Mouse (Mus musculus) hindbrain, postnatal 0 days (tissue): ENCODE results near the gene Ncor1. TPM values are rescaled to one million over a fixed set of nuclear protein-coding genes. Genes with fewer than 3 reads are reported as not detected.
A peak's percentile ranks its signal among the peaks of the same experiment; 100 is the strongest.

Source experiments
- ATAC-seq: fragments of 200-750 bp; cut with Nextera tagmentation; 2 replicates; pipeline ENCODE4 v1.8.0; 2017; ENCODE audit warnings: mild to moderate bottlenecking, moderate TSS enrichment, moderate library complexity
- DNase-seq: peaks from one replicate; pipeline ENCODE4 v3.0.0-alpha.2; 2015; ENCODE audit warnings: low spot score
- H3K27ac ChIP-seq: fragments of 300-500 bp; sonication (generic); 2 replicates; pipeline ENCODE4 v1.5.1; 2014; ENCODE audit warnings: mild to moderate bottlenecking
- H3K27me3 ChIP-seq: fragments of 300-500 bp; sonication (generic); 2 replicates; pipeline ENCODE4 v1.6.1; 2014; ENCODE audit warnings: low read length, mixed read lengths; ENCODE audit not compliant: insufficient read depth
- H3K36me3 ChIP-seq: fragments of 300-500 bp; sonication (generic); 2 replicates; pipeline ENCODE4 v1.6.1; 2014; ENCODE audit warnings: low read length, mixed read lengths; ENCODE audit not compliant: insufficient read depth
- H3K4me1 ChIP-seq: fragments of 300-500 bp; sonication (generic); 2 replicates; pipeline ENCODE4 v1.6.1; 2014; ENCODE audit warnings: antibody characterized with exemption, low read length, mixed read lengths; ENCODE audit not compliant: insufficient read depth
- H3K4me2 ChIP-seq: fragments of 300-500 bp; sonication (generic); 2 replicates; pipeline ENCODE4 v1.6.1; 2014; ENCODE audit warnings: low read depth, mild to moderate bottlenecking, low read length, moderate library complexity, mixed read lengths
- H3K4me3 ChIP-seq: fragments of 300-500 bp; sonication (generic); 2 replicates; pipeline ENCODE4 v1.5.1; 2014; ENCODE audit warnings: low read length
- H3K9ac ChIP-seq: fragments of 300-500 bp; sonication (generic); replicated peaks from 2 replicates; pipeline ENCODE4 v1.6.1; 2014; ENCODE audit warnings: mild to moderate bottlenecking, low read length, moderate library complexity, mixed read lengths
- H3K9me3 ChIP-seq: fragments of 300-500 bp; sonication (generic); 2 replicates; pipeline ENCODE4 v1.6.1; 2016; ENCODE audit warnings: low read length, mixed read lengths
- CTCF ChIP-seq: IDR thresholded peaks from 2 replicates; pipeline ENCODE4 v1.5.1; 2016; ENCODE audit warnings: antibody characterized with exemption, control low read depth, low read depth
- WGBS: fragments of 180-500 bp; shearing (Covaris S2); extraction: QIAGEN DNeasy Blood & Tissue Kit; methylation state at CpG from one replicate; pipeline ENCODE4 v1.1.7; 2014; 5-methylcytosine and 5-hydroxymethylcytosine counted together
- polyA plus RNA-seq: library from polyadenylated mRNA; unstranded; fragments of >200 nt; fragmentation: Nextera tagmentation; extraction: Ambion mirVana; gene quantifications from 2 replicates; pipeline ENCODE4 v1.2.1, GENCODE M21; 2015
- total RNA-seq: library from RNA; depleted of rRNA; stranded (reverse); fragments of >200 nt; gene quantifications from 2 replicates; pipeline ENCODE4 v1.2.3, GENCODE M21; 2014; rRNA removed

The Ncor1 gene
- total and polyA plus RNA-seq, 2 experiments from 2014 or later: 137 to 148 TPM

DNA sequence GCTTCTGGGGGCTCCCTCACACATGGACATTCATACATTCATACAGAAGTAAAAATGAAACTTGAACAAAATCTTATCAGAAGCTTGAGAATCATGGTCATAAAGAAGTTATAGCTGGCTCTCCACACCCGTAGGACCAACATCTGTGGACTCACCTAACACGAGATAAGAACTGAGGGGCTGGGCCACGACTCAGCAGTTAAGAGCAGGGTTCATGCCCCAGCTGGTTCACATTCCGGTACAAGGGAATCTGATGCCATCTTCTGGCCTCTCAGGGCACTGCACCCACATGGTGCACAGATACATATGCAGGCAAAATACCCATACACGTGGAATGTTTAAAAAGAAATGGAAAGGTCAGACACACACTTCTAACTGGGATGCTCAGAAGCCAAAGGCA is 180.3 kb downstream of the Ncor1 start:
- no peak overlapping the region for H3K9ac ChIP-seq
- no peaks in the 10 kb centered on the region for H3K27me3 ChIP-seq
- 28% methylated on average over 5 of the region's 5 CpGs for WGBS
- H3K4me3 ChIP-seq: no peak overlapping the region
- H3K9me3 ChIP-seq: no peaks in the 10 kb centered on the region
- peak; percentile 93 for TF ChIP-seq CTCF
- H3K36me3 ChIP-seq: no peaks in the 10 kb centered on the region
- H3K27ac ChIP-seq: no peak overlapping the region
- 0 out of 2 replicates have a peak, but pooled peaks cover 6% of the 10 kb centered on the region for H3K4me1 ChIP-seq
- ATAC-seq (no peak), DNase-seq (peak; percentile 70)
- H3K4me2 ChIP-seq: no peak overlapping the region

DNA sequence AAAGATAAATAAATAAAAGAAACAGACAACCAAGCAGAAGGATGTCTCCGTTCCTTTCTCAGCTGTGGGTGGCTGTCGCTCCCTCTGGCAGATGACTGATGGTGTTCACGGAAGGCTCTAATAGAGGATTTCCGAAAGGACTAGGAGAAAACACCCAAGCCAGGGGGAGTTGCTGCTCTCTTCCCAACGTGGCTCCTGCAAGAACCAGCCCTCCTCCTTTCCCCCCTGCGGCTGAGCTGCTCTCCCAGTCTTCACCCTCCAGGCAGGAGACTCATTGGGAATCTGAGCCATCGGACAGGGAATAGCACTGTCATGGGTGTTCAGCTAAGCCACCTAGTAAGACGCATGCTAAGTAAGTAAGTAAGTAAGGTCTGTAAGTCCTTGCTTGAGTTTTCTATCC is 181.3 kb downstream of the Ncor1 start:
- Histone ChIP-seq H3K27me3 (no peaks in the 10 kb centered on the region), H3K9me3 (no peaks in the 10 kb centered on the region), H3K36me3 (no peaks in the 10 kb centered on the region), H3K4me2 (no peak overlapping the region), H3K9ac (no peak overlapping the region), H3K27ac (no peak overlapping the region), H3K4me1 (0 out of 2 replicates have a peak, but pooled peaks cover 4% of the 10 kb centered on the region), H3K4me3 (no peak overlapping the region)
- no peak for ATAC-seq
- TF ChIP-seq CTCF: no peak
- WGBS: 60% methylated on average over 8 of the region's 8 CpGs
- no peak for DNase-seq

DNA sequence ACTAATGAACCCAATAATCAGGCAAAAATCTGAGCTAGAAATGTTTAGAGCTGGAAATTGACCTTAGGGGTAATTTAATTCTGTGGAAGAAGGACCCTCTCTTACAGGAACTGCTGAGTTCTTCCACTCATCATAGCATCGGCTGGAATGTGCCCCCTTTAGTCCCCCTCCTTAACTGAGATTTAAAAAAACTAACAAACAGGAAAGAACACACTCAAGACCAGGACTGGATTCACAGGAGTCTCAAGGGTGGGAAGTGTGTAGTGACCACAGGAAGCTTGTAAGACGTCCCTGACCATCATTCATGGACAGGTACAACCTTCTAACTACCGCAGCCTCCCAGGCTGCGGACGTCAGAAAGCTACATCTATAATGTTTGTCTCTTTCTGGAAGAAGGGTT is 187.5 kb downstream of the Ncor1 start:
- Histone ChIP-seq H3K9ac (no peak overlapping the region), H3K4me3 (no peak overlapping the region), H3K27me3 (no peaks in the 10 kb centered on the region), H3K36me3 (no peaks in the 10 kb centered on the region), H3K4me1 (no peaks in the 10 kb centered on the region), H3K27ac (no peak overlapping the region), H3K9me3 (no peaks in the 10 kb centered on the region), H3K4me2 (no peak overlapping the region)
- ATAC-seq: no peak
- no peak for DNase-seq
- no peak for TF ChIP-seq CTCF
- 64% methylated on average over 5 of the region's 5 CpGs for WGBS

DNA sequence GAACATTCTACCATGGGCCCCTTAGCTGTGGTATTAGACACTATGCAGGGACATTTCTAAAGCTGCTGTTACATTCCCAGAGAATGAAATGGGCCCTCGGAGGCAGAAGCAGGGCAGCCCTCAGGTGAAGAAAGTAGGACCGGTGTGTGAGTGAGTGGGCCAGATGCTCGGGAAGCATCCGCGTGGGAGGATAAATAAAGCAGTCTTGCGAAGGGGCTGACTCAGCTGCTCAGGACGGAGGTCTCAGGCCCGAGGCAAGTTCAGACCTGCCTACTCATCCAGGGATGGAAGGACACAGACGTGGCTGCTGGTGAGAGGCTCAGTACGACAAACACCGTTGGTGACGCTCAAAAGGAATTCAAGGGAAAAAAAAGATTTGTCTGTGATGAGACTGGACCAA is 189.2 kb downstream of the Ncor1 start:
- 81% methylated on average over 12 of the region's 12 CpGs for WGBS
- Histone ChIP-seq H3K4me3 (no peak overlapping the region), H3K27ac (no peak overlapping the region), H3K36me3 (no peaks in the 10 kb centered on the region), H3K4me2 (no peak overlapping the region), H3K4me1 (no peaks in the 10 kb centered on the region), H3K9ac (no peak overlapping the region), H3K9me3 (no peaks in the 10 kb centered on the region), H3K27me3 (no peaks in the 10 kb centered on the region)
- ATAC-seq (no peak), DNase-seq (no peak)
- TF ChIP-seq CTCF: no peak

DNA sequence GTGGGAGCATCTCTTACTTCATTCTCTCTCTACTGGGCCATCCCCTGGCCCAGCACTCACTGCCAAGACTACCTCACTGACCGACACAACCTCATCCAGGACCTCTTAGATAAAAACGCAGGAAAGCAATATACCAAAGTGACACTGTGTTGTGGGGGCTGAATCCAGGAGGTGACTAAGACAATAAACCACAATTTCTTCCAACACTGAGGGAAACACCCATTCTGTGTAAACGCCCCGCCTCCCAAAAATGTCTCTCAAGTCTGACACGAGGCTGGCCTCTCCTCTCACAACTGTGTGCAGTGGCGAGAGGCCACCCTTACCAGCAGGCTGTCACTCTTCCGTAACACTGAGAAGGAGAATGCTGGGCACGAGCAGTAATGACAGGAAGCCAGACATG is 190.0 kb downstream of the Ncor1 start:
- Histone ChIP-seq H3K4me3 (no peak overlapping the region), H3K27ac (no peak overlapping the region), H3K27me3 (no peaks in the 10 kb centered on the region), H3K9ac (no peak overlapping the region), H3K4me1 (no peaks in the 10 kb centered on the region), H3K4me2 (no peak overlapping the region), H3K9me3 (no peaks in the 10 kb centered on the region), H3K36me3 (no peaks in the 10 kb centered on the region)
- 80% methylated on average over 8 of the region's 8 CpGs for WGBS
- TF ChIP-seq CTCF: no peak
- DNase-seq: no peak
- ATAC-seq: no peak

DNA sequence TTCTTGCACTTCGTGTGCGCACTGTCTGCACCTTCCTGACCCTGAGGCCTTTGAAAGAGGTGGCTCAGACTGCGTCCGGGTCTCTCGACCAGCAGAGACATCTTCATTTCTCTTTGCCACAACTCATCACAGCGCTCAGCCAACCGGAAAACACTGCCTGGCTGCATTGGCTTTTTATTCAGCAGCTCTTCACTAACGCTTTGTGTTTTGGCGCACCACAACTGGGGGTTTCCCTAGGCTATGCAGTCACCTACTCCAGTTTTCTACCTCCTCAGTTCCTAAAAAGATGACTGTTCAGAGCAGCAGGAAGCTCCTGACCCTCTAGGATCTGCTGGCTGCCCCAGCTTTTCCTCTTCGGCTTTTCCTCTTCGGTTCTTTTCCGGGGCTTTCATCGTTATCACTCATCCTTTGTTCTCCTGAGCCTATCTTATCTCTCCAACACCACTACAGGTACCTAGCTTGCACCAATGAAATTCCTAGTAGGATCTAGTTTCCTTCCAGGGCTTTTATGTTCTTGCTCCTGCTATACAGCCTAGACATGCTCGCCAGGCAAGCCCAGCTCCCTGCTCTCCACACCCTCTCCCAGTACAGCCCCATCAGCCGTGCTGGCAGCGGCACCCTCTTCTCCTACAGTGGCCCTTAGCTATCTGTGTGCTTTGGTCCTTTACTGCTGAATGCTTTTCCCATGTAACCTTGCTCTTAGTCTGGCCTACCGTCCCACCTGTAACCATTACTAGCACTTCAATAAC is 191.7 kb downstream of the Ncor1 start:
- H3K9ac ChIP-seq: no peak overlapping the region
- no peaks in the 10 kb centered on the region for H3K27me3 ChIP-seq
- DNase-seq: no peak
- H3K27ac ChIP-seq: no peak overlapping the region
- no peak overlapping the region for H3K4me3 ChIP-seq
- WGBS: 39% methylated on average over 17 of the region's 17 CpGs
- H3K4me2 ChIP-seq: no peak overlapping the region
- TF ChIP-seq CTCF: no peak
- no peak for ATAC-seq
- no peaks in the 10 kb centered on the region for H3K4me1 ChIP-seq
- no peaks in the 10 kb centered on the region for H3K9me3 ChIP-seq
- no peaks in the 10 kb centered on the region for H3K36me3 ChIP-seq

Other genes with a start within 250 kb of the Ncor1 start
- 8.2 and 12.4 TPM in 2 replicates for gene Adora2b, start 209.6 kb downstream of the Ncor1 start, total RNA-seq
- 10.4 and 11.6 TPM in 2 replicates for gene Adora2b, start 209.6 kb downstream of the Ncor1 start, polyA plus RNA-seq
- 9.3 and 21.5 TPM in 2 replicates for gene Zswim7, start 177.2 kb downstream of the Ncor1 start, total RNA-seq
- 27.5 and 27.8 TPM in 2 replicates for gene Zswim7, start 177.2 kb downstream of the Ncor1 start, polyA plus RNA-seq
- gene Ttc19, start 177.1 kb downstream of the Ncor1 start, total RNA-seq: 33.8 and 39.0 TPM in 2 replicates
- 43.2 and 43.6 TPM in 2 replicates for gene Ttc19, start 177.1 kb downstream of the Ncor1 start, polyA plus RNA-seq
- 5.9 and 6.7 TPM in 2 replicates for gene Pigl, start 81 bp downstream of the Ncor1 start, total RNA-seq
- gene Pigl, start 81 bp downstream of the Ncor1 start, polyA plus RNA-seq: 6.6 and 6.9 TPM in 2 replicates
- gene Cenpv, start 80.7 kb upstream of the Ncor1 start, total RNA-seq: 57.9 and 64.1 TPM in 2 replicates
- gene Cenpv, start 80.7 kb upstream of the Ncor1 start, polyA plus RNA-seq: 32.8 and 37.6 TPM in 2 replicates
- 1,525 and 1,633 TPM in 2 replicates for gene Ubb, start 92.6 kb upstream of the Ncor1 start, total RNA-seq
- gene Ubb, start 92.6 kb upstream of the Ncor1 start, polyA plus RNA-seq: 4,229 and 4,277 TPM in 2 replicates
- 46.2 and 51.0 TPM in 2 replicates for gene Trpv2, start 115.9 kb upstream of the Ncor1 start, total RNA-seq
- gene Trpv2, start 115.9 kb upstream of the Ncor1 start, polyA plus RNA-seq: 24.4 and 24.9 TPM in 2 replicates
- 26.0 and 29.7 TPM in 2 replicates for gene Lrrc75a, start 190.0 kb upstream of the Ncor1 start, total RNA-seq
- 6.4 and 6.9 TPM in 2 replicates for gene Lrrc75a, start 190.0 kb upstream of the Ncor1 start, polyA plus RNA-seq
- gene Mmgt2, start 190.1 kb upstream of the Ncor1 start, total RNA-seq: 15.6 and 43.9 TPM in 2 replicates
- 22.6 and 28.1 TPM in 2 replicates for gene Mmgt2, start 190.1 kb upstream of the Ncor1 start, polyA plus RNA-seq